In genomic region chr11:69551310-69551709, GRCm38 (mm10) we compare ENCODE assay signal across 14 mouse cellular contexts. TPM values are rescaled to one million over a fixed set of nuclear protein-coding genes. Genes with fewer than 3 reads are reported as not detected.
"Had no signal": no experiment of that assay in that cellular context is flagged by ENCODE, and none has a peak within 500 bp of the region (broad histone marks: within the 10 kb centered on the region; RNA-seq: fewer than 3 reads in every experiment).

No protein-coding gene starts in this region.

- H3K9me3 ChIP-seq: limb, embryonic 15.5 days; liver, embryonic 12.5 days; lung, embryonic 15.5 days; neural tube, embryonic 12.5 days had no signal

- H3K27me3 ChIP-seq: limb, embryonic 15.5 days; neural tube, embryonic 12.5 days had no signal

- H3K4me2 ChIP-seq: limb, embryonic 15.5 days; liver, embryonic 12.5 days; lung, embryonic 15.5 days; neural tube, embryonic 12.5 days had no signal

- DNase-seq: kidney, adult 18-20 months; kidney, postnatal 14 days; layer of hippocampus, adult 9-11 months; layer of hippocampus, postnatal 36 days; lung, postnatal 14 days; thymus, adult 18-20 months; thymus, postnatal 14 days had no signal

- H3K4me3 ChIP-seq: limb, embryonic 15.5 days; liver, embryonic 12.5 days; lung, embryonic 15.5 days; neural tube, embryonic 12.5 days had no signal

- H3K36me3 ChIP-seq: limb, embryonic 15.5 days; liver, embryonic 12.5 days; lung, embryonic 15.5 days had no signal

- H3K9ac ChIP-seq: limb, embryonic 15.5 days; liver, embryonic 12.5 days; lung, embryonic 15.5 days; neural tube, embryonic 12.5 days had no signal

- H3K27ac ChIP-seq: limb, embryonic 15.5 days; liver, embryonic 12.5 days; lung, embryonic 15.5 days; neural tube, embryonic 12.5 days had no signal

- ATAC-seq: liver, embryonic 12.5 days had no signal

RNA-seq across cellular contexts. Expression of gene Dnah2, which starts 2.4 kb away (rescaled TPM):
- total RNA-seq: megakaryocyte-erythroid progenitor cell, adult 5-6 weeks had no signal

RNA-seq across cellular contexts. Expression of gene Efnb3, which starts 8.7 kb away (rescaled TPM):
- total RNA-seq: monocyte, adult 5-6 weeks had no signal

RNA-seq across cellular contexts. Expression of gene Atp1b2, which starts 54.4 kb away (rescaled TPM):
- total RNA-seq: monocyte, adult 5-6 weeks; neutrophil, adult 5-6 weeks had no signal
